Mouse (Mus musculus) midbrain, embryonic 15.5 days (tissue): ENCODE measurements around the gene Ugt1a10. TPM values are rescaled to one million over a fixed set of nuclear protein-coding genes. Genes with fewer than 3 reads are reported as not detected.

ENCODE experiments used
- ATAC-seq: fragments of 200-750 bp; cut with Nextera tagmentation; replicated peaks from 2 replicates; pipeline ENCODE4 v1.8.0; 2017; ENCODE audit warnings: moderate TSS enrichment
- H3K27ac ChIP-seq: fragments of 300-500 bp; sonication (generic); 2 replicates; pipeline ENCODE4 v1.5.1; 2015; ENCODE audit warnings: mild to moderate bottlenecking, inconsistent platforms
- H3K27me3 ChIP-seq: fragments of 300-500 bp; sonication (generic); replicated peaks from 2 replicates; pipeline ENCODE4 v1.6.1; 2015; ENCODE audit warnings: inconsistent platforms
- H3K36me3 ChIP-seq: fragments of 300-500 bp; sonication (generic); replicated peaks from 2 replicates; pipeline ENCODE4 v1.6.1; 2015; ENCODE audit warnings: inconsistent platforms
- H3K4me1 ChIP-seq: fragments of 300-500 bp; sonication (generic); 2 replicates; pipeline ENCODE4 v1.6.1; 2015; ENCODE audit warnings: inconsistent platforms
- H3K4me2 ChIP-seq: fragments of 300-500 bp; sonication (generic); 2 replicates; pipeline ENCODE4 v1.6.1; 2015; ENCODE audit warnings: inconsistent platforms, mild to moderate bottlenecking, moderate library complexity
- H3K4me3 ChIP-seq: fragments of 300-500 bp; sonication (generic); 2 replicates; pipeline ENCODE4 v1.5.1; 2015; ENCODE audit warnings: mild to moderate bottlenecking, inconsistent platforms
- H3K9ac ChIP-seq: fragments of 300-500 bp; sonication (generic); 2 replicates; pipeline ENCODE4 v1.6.1; 2015; ENCODE audit warnings: mild to moderate bottlenecking, inconsistent platforms
- H3K9me3 ChIP-seq: fragments of 300-500 bp; sonication (generic); 2 replicates; pipeline ENCODE4 v1.6.1; 2016; ENCODE audit warnings: inconsistent platforms
- WGBS: fragments of 180-500 bp; shearing (Covaris S2); methylation state at CpG from one replicate; pipeline ENCODE4 v1.1.7; 2015; ENCODE audit warnings: mixed read lengths; 5-methylcytosine and 5-hydroxymethylcytosine counted together
- polyA plus RNA-seq: library from polyadenylated mRNA; unstranded; fragments of >200 nt; fragmentation: Nextera tagmentation; extraction: Ambion mirVana; gene quantifications from 2 replicates; pipeline ENCODE4 v1.2.1, GENCODE M21; 2015

Gene Ugt1a10
- polyA plus RNA-seq, 1 experiment from 2014 or later = not detected

DNA sequence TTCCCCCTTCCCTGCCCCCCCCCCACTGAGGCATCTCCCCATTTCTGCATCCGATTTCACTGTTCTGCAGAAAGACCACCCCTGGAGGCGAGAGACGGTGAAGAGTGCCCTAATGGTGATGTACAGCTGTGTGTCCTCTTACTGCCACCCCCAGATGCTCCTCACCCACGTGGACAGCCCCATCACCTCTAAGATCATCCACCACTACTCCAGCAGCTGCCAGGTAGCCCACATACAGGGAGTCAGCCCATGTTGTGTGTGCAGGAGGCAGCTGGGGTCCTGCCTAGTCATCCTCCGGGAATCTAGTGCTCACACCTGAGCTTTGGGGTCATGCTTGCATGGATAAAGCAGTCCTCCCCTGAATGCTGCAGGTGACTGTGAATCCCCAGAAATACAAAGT is 188.7 kb downstream of the Ugt1a10 start:
- ATAC-seq = no peak
- Histone ChIP-seq H3K27ac (no peak overlapping the region), H3K27me3 (no peaks in the 10 kb centered on the region), H3K9ac (no peak overlapping the region), H3K9me3 (peaks cover 89% of the 10 kb centered on the region), H3K4me2 (no peak overlapping the region), H3K36me3 (no peaks in the 10 kb centered on the region), H3K4me3 (no peak overlapping the region), H3K4me1 (no peaks in the 10 kb centered on the region)
- 65% methylated on average over 5 of the region's 5 CpGs for WGBS

DNA sequence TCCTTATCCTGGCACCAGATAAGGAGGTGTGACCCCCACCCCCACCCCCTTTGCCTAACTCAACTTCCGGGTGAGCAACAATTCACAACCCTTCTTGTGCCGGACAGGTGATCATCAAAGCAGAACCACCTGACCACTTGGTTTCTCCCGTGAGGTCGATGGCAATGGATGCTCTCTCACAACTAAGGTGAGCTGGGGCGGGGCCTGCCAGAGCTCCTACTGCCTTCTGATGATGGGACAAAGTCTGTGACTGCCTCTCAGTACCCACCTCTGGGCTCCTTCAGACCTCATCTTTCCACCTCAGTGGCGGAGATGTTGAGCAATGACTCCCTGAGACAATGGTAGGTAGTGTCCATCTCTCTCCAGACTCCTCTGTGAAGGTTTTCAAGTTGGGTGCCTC is 190.7 kb downstream of the Ugt1a10 start:
- H3K36me3 ChIP-seq = no peaks in the 10 kb centered on the region
- H3K9ac ChIP-seq = no peak overlapping the region
- no peak overlapping the region for H3K27ac ChIP-seq
- no peak for ATAC-seq
- WGBS = 78% methylated on average over 6 of the region's 6 CpGs
- no peaks in the 10 kb centered on the region for H3K27me3 ChIP-seq
- peaks cover 86% of the 10 kb centered on the region for H3K9me3 ChIP-seq
- H3K4me2 ChIP-seq = no peak overlapping the region
- H3K4me3 ChIP-seq = no peak overlapping the region
- H3K4me1 ChIP-seq = no peaks in the 10 kb centered on the region

- Histone ChIP-seq H3K27ac (no peak overlapping the region), H3K4me3 (no peak overlapping the region), H3K4me2 (no peak overlapping the region), H3K9ac (no peak overlapping the region), H3K36me3 (no peaks in the 10 kb centered on the region), H3K9me3 (peaks cover 82% of the 10 kb centered on the region), H3K4me1 (no peaks in the 10 kb centered on the region), H3K27me3 (no peaks in the 10 kb centered on the region)
- ATAC-seq = no peak
- 47% methylated on average over 6 of the region's 6 CpGs for whole genome bisulfite sequencing
Measured at GRCm38 (mm10) chr1:88246386-88246785, 191.2 kb downstream of the Ugt1a10 start.

GRCm38 (mm10) chr1:88247660-88248059 is 192.5 kb downstream of the Ugt1a10 start:
- 54% methylated on average over 2 of the region's 2 CpGs for WGBS
- no peak for ATAC-seq
- Histone ChIP-seq H3K9ac (no peak overlapping the region), H3K27me3 (no peaks in the 10 kb centered on the region), H3K4me1 (no peaks in the 10 kb centered on the region), H3K36me3 (no peaks in the 10 kb centered on the region), H3K27ac (no peak overlapping the region), H3K4me3 (no peak overlapping the region), H3K4me2 (no peak overlapping the region), H3K9me3 (peaks cover 78% of the 10 kb centered on the region)

- WGBS = 75% methylated on average over 4 of the region's 4 CpGs
- H3K9me3 ChIP-seq = peaks cover 74% of the 10 kb centered on the region
- no peak overlapping the region for H3K27ac ChIP-seq
- H3K36me3 ChIP-seq = no peaks in the 10 kb centered on the region
- H3K27me3 ChIP-seq = no peaks in the 10 kb centered on the region
- H3K9ac ChIP-seq = no peak overlapping the region
- H3K4me1 ChIP-seq = no peaks in the 10 kb centered on the region
- ATAC-seq = no peak
- no peak overlapping the region for H3K4me3 ChIP-seq
- no peak overlapping the region for H3K4me2 ChIP-seq
Measured at GRCm38 (mm10) chr1:88248658-88249057, 193.5 kb downstream of the Ugt1a10 start.

DNA sequence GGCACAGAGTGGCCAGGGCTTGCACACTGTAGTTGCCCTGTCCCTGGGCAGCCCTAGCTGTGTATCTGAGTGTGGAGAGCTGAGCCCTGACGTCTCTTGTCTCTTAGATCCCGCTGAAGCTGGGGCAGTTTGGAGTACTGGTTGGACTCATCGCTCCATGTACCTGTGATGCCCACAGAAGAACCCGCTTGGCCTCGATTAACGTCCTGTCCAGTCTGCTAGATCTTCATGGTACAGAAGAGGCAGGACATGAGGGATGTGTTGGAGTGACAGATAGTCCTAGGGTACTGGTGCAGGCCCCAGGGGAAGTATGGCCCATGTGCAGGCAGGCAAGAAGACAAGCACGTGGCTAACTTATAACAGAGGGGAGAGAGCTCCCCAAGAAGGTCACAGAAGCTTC is 194.4 kb downstream of the Ugt1a10 start:
- Histone ChIP-seq H3K4me2 (no peak overlapping the region), H3K4me1 (no peaks in the 10 kb centered on the region), H3K36me3 (no peaks in the 10 kb centered on the region), H3K27me3 (no peaks in the 10 kb centered on the region), H3K9me3 (peaks cover 65% of the 10 kb centered on the region), H3K9ac (no peak overlapping the region), H3K27ac (no peak overlapping the region), H3K4me3 (no peak overlapping the region)
- no peak for ATAC-seq
- WGBS = 78% methylated on average over 7 of the region's 7 CpGs

- no peak overlapping the region for H3K9ac ChIP-seq
- H3K27ac ChIP-seq = no peak overlapping the region
- no peak overlapping the region for H3K4me2 ChIP-seq
- no peaks in the 10 kb centered on the region for H3K36me3 ChIP-seq
- no peak for ATAC-seq
- 83% methylated on average over 5 of the region's 5 CpGs for WGBS
- no peaks in the 10 kb centered on the region for H3K27me3 ChIP-seq
- H3K4me1 ChIP-seq = no peaks in the 10 kb centered on the region
- no peak overlapping the region for H3K4me3 ChIP-seq
- H3K9me3 ChIP-seq = peaks cover 65% of the 10 kb centered on the region
Measured at GRCm38 (mm10) chr1:88250023-88250422, 194.8 kb downstream of the Ugt1a10 start.

DNA sequence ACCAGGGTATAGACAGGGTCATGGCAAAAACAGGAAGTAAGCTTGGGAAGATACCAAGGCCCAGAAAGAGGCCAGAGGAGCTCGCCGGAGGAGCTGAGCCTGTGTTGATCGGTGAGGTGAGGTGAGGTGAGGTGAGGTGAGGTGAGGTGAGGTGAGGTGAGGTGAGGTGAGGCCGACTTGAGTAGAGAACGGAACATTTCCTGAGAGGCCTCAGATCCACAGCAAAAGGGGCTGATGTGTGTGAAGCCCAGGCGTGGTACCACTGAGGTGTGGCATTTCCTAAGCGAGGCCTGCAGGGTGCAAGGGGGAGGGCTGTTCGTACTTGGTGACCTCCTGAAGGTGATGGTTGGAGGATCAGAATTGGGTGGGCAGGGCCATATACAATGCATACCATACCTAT is 197.9 kb downstream of the Ugt1a10 start:
- 75% methylated on average over 8 of the region's 8 CpGs for WGBS
- Histone ChIP-seq H3K27me3 (no peaks in the 10 kb centered on the region), H3K4me3 (no peak overlapping the region), H3K4me2 (no peak overlapping the region), H3K36me3 (no peaks in the 10 kb centered on the region), H3K9ac (no peak overlapping the region), H3K9me3 (peaks cover 52% of the 10 kb centered on the region), H3K4me1 (no peaks in the 10 kb centered on the region), H3K27ac (no peak overlapping the region)
- ATAC-seq = no peak

- WGBS = 72% methylated on average over 6 of the region's 6 CpGs
- no peak for ATAC-seq
Measured at GRCm38 (mm10) chr1:88253540-88253939, 198.4 kb downstream of the Ugt1a10 start.

GRCm38 (mm10) chr1:88254793-88255465 is 199.7 kb downstream of the Ugt1a10 start:
- Histone ChIP-seq H3K27me3 (no peaks in the 10 kb centered on the region), H3K4me2 (no peak overlapping the region), H3K27ac (no peak overlapping the region), H3K9ac (no peak overlapping the region), H3K9me3 (peaks cover 37% of the 10 kb centered on the region), H3K4me1 (no peaks in the 10 kb centered on the region), H3K36me3 (no peaks in the 10 kb centered on the region), H3K4me3 (no peak overlapping the region)
- ATAC-seq = no peak
- WGBS = 88% methylated on average over 12 of the region's 12 CpGs

More at GRCm38 (mm10) chr1:88253540-88253939, 198.4 kb downstream of the Ugt1a10 start:
- Histone ChIP-seq H3K36me3 (no peaks in the 10 kb centered on the region), H3K9me3 (peaks cover 47% of the 10 kb centered on the region), H3K4me3 (no peak overlapping the region), H3K9ac (no peak overlapping the region), H3K4me1 (no peaks in the 10 kb centered on the region), H3K4me2 (no peak overlapping the region), H3K27ac (no peak overlapping the region), H3K27me3 (no peaks in the 10 kb centered on the region)

DNA sequence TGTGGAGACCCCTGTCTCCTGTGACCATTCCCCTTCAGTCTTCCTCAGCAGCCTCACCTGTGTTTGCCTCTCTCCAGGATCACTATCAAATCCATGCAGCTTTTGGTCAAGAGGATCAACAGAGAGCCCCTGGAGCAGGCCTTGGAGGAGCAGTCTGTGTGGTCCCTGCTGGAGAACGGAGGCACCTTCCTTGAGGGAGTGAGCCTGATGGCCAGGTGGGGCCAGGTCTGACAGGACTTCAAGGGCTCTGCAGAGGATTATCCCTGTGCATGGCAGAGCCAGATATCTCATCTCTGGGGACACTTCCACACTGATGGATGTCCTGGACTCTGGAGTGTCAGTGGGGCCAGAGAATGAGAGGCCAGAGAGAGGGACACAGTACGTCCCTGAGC is 200.3 kb downstream of the Ugt1a10 start:
- Histone ChIP-seq H3K27ac (no peak overlapping the region), H3K9ac (no peak overlapping the region), H3K4me2 (no peak overlapping the region), H3K9me3 (peaks cover 32% of the 10 kb centered on the region), H3K4me3 (no peak overlapping the region), H3K36me3 (no peaks in the 10 kb centered on the region), H3K4me1 (no peaks in the 10 kb centered on the region), H3K27me3 (no peaks in the 10 kb centered on the region)
- no peak for ATAC-seq
- 66% methylated on average over 2 of the region's 2 CpGs for WGBS

DNA sequence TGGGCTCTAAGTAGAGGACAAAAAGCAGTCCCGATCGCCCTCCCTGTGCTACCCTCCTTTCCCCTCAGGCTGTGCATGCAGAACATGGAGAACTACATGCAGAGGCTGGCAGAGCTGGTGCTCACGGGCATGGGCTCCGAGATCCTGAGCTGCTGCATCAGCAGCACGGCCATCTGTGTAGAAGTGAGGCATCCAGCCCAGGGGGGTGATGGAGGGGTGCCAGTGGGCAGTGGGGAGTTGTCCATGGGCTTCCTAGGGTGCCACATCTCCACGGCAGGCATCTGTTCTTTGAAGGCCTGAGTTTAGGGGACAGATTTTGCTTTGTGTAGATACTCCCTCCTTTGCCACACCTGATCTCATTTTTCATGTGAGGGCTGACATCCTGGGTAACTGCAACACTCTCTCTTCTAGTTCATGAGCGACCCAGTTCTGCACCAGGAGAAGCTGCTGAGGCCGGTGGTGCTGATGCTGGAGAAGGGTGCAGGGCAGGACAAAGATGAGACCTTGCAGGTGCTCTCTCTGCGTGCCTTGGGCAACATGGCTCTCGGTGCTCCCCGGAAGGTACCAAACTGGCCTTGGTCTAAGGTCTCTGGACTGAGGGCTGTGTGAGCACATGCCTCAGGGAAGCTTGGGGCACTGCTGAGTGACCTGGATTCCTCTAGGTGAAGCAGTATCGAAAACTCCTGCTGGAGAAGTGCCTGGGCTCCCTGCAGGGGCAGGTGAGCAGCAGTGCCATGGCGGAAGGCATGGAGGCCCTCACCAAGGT is 201.0 kb downstream of the Ugt1a10 start:
- Histone ChIP-seq H3K4me3 (no peak overlapping the region), H3K9ac (no peak overlapping the region), H3K4me1 (no peaks in the 10 kb centered on the region), H3K36me3 (peaks cover 4% of the 10 kb centered on the region; the same call in 1 of the 2 replicates), H3K9me3 (peaks cover 27% of the 10 kb centered on the region), H3K27me3 (no peaks in the 10 kb centered on the region), H3K27ac (no peak overlapping the region), H3K4me2 (no peak overlapping the region)
- WGBS = 80% methylated on average over 13 of the region's 13 CpGs
- ATAC-seq = no peak
